Mouse (Mus musculus) megakaryocyte progenitor cell, adult 5-6 weeks (primary cell): ENCODE results near the gene Ccdc27. TPM values are rescaled to one million over a fixed set of nuclear protein-coding genes. Genes with fewer than 3 reads are reported as not detected.
A peak's percentile ranks its signal among the peaks of the same experiment; 100 is the strongest.

Source experiments
- ATAC-seq: replicated peaks from 2 replicates; pipeline ENCODE4 v1.8.0; 2016; ENCODE audit warnings: mild to moderate bottlenecking, moderate TSS enrichment, inconsistent platforms; ENCODE audit not compliant: poor library complexity
- total RNA-seq, 2 experiments: library from RNA; stranded (forward) in 1 of 2; stranded (reverse) in 1 of 2; fragments of 157-497, 149-512 nt in 1 of 2; fragments of 200-1000 nt in 1 of 2; gene quantifications; 2 replicates each; pipeline versions ENCODE4 v1.2.3 to v1.2.4; 2015 to 2017

Ccdc27 gene
- total RNA-seq, 2 experiments from 2014 or later = not detected

DNA sequence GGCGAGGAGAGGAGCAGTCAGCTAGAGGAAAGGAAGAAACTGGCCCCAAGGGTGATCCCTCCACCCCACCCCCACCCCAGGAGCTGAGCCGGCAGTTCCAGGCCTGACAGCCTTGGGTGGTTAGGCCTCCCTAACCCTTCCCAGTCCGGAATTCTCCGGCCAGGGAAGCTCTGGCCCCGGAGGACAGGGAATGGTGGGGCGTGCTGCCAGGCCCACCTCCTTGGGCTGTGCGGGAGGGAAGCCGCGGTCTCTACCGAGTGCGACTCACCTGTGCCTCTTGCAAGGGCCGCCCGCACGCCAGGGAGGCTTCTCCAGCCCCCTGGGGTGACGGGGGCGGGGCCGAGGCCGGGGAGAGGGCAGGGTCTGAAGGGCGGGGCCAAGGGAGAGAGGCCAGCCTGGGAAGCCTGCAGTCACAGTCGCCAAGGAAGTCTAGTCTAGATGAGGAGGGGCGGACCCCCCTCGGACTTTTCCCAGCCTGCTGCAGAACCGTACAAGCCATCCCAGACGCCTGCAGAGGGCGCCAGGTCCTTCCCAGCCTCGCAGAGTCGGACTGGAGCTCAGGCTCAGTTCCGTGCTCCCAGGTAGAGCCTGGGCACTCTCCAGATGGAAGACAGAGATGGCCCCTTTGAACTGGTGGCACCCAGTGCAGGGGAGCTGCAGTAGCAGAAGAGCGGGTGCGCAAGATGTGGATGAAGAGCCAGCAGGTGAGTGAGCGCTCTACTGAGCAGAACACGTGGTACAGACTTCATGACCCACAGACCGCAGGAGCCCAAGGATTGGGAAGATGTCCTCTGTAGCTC lies 16.6 kb downstream of the Ccdc27 start, which contains the start of gene Smim1:
Gene Smim1, minus strand, starts transcription at position 590 of the 800 bp plus-strand sequence.
- peak; percentile 52 for ATAC-seq

DNA sequence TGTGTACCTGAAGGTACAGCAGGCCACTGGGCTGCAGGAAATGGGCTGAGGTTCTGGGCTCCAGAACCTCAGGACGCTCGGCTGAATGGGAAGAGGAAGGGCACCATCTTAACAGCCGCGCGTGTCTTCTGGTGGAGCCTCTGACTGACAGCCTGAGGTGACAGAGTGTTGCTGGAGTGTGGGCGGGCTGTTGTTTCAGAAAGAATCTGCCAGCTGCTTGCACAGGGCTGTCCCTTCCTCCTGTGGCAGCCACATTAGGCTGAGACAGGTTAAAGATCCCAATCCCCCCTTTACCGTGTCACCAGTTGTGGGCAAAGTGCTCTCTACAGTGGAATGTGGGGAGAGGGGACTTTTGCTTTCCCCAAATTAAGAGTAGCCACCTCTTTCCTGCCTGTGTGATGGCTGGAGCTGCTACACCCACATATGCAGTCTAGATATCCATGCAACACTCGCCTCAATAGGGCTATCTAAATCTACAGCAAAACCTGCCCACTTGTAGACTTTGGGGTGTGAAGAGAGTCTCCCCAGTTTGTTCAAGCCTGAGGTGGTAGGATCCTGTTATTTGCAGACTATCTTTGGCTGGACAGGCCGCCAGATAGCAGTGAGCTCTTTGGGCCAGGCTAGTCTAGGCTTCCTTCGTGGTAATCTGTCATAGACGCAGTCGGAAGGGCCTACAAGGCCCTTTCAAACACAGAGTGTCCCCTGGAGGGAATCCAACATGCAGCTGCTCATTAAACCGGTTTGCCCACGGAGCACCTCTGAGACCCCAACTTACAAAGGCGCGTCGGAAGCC lies 17.6 kb downstream of the Ccdc27 start:
- peak; percentile 2 for ATAC-seq

DNA sequence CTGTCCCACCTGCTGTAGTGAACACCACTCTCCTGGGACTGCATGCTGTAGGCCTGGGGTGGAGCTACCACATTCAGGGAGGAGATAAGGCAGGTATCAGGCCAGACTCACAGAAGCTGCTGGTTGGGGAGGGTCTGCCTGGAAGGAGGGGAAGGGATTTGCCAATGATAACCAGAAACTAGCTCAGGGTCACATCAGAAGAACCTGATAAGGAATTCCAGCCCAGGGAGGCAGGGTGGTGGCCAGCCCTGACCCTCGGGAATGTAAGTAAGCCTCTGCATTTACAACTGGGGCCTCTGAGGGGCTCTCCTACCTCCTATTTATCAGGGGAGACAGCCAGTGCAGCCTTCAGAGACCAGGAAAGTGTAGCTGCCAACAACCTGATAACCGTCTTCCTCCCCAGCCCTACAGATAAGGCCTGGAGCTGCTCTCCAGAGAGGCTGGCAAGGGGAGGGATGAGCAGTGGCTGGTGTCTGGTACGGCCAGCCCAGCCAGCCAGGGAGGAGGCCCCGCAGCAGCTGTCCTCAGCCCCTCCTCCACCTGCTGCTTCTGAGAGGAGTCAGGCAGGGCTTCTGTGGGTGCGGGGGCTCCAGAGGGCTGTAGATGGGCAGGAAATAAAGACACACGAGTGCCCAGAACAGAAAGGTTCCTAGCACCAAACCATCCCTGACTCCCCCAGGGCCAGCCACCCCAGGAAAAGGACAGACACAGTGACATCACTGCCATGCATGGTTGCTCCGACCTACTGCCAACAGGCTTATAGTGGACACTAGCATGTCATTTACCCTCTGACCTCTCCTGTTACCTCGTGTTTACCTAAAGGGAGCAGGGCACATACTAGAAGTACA lies 18.5 kb downstream of the Ccdc27 start:
- peak; percentile 59 for ATAC-seq

DNA sequence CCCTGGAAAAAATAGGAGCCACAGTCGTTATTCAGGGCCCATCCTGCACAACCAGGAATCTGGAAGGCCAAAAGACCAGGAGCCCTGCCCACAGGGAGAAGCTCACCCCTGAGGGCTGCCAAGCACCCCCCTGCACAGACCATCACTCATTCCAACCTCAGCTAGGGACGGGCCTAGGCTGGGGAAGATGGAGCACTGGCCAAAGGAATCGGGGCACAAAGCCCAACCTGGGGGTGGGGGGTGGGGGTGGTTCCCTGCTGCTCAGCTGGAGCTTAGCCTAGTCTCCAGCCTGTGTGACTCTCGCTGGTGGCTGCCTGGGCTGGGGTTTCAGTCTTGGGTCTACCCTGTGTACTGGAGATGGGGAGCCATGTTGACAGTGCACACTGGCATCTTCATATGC lies 19.6 kb downstream of the Ccdc27 start:
- ATAC-seq = no peak

DNA sequence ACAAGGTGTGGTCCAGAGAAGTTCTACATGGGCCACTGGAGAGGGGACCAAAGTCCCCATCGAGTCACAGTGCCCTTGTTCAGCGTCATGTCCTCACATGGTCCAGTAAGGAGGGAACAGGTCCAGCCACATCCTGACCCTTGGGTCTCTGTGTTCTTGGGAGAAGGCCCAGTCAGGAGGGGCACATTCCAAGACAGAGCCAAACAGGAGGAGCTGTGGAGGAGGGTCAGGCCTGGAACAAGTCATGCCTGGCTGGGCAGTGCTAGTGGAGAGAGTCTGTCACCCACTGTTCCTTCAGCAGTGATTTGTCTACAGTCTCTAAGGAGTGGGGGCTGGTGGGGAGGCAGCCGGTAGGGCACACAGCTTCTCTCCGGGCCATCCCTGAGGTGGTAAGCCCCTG lies 20.1 kb downstream of the Ccdc27 start:
- no peak for ATAC-seq

DNA sequence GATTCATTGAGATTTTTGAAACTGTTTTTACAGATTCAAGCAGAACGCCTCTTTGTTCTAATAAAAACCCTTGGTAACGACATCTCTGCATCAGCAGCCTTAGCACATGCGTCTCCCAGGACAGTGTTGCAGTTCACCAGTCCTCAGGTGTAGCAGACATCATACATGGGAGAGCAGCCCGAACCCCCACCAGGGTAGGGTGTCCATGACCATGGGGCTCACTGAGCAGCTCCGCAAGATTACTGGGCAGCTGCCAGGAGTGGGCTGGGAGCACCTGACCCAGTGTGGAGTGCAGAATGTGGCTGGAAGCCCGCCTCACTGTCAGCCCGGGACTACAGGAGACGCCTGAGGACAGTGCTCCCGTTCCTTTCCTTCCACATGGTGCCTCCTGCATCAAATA lies 21.0 kb downstream of the Ccdc27 start:
- no peak for ATAC-seq

DNA sequence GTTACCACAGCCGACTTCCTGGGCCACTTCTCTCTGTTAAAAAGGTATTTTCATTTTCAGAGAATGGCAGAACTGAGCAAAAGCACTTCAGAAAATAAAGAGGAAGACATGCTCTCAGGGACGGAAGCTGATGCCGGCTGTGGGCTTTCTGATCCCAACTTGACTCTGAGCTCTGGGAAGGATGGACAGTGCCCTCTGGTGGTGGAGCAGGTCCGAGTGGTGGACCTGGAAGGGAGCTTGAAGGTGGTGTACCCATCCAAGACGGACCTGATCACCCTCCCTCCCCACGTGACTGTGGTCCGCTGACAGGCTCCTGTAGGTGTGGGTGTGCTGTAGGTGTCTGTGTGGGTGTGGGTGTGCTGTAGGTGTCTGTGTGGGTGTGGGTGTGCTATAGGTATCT lies 22.9 kb downstream of the Ccdc27 start:
- peak; percentile 43 for ATAC-seq

DNA sequence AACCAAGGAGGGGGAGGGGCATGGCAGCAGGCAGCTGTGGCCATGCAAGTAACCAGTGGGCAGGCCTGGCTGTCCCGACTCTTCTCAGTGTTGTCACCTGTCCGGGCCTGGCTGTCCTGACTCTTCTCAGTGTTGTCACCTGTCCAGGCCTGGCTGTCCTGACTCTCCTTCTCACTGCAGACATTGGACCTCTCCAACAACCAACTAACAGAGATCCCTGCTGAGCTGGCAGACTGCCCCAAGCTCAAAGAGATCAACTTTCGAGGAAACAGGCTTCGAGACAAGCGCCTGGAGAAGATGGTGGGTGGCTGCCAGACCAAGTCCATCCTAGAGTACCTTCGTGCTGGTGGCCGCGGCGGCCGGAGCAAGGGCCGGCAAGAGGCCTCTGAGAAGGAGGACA lies 27.0 kb downstream of the Ccdc27 start:
- ATAC-seq = no peak

DNA sequence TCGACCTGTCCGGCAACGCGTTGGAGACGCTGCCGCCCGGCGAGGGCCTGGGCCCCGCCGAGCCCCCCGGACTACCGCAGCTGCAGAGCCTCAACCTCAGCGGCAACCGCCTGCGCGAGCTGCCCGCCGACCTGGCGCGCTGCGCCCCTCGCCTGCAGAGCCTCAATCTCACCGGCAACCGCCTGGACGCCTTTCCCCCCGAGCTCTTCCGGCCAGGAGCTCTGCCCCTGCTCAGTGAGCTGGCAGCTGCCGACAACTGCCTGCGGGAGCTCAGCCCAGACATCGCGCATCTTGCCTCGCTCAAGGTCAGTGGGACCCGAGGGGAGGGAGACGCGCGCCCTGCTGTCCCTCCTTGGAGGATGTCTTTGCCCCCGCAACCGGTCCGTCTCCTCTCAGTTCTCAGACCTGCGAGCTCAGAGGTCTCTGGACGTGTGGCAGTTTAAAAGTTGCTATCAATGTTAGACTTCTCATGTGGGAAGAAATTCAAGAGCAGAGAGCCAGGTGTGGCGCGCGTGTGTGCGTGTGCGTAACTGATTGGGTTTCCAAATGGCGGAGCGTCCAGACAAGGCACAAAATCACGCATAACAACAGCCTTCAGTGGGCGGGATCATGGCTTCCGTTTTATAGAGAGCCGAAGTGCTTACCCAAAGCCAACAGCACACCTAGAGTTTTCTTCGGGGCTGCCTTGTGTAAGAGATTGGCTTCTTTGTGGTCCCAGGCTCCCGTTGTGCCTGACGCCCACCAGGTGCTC lies 30.2 kb downstream of the Ccdc27 start:
- ATAC-seq = peak; percentile 53

DNA sequence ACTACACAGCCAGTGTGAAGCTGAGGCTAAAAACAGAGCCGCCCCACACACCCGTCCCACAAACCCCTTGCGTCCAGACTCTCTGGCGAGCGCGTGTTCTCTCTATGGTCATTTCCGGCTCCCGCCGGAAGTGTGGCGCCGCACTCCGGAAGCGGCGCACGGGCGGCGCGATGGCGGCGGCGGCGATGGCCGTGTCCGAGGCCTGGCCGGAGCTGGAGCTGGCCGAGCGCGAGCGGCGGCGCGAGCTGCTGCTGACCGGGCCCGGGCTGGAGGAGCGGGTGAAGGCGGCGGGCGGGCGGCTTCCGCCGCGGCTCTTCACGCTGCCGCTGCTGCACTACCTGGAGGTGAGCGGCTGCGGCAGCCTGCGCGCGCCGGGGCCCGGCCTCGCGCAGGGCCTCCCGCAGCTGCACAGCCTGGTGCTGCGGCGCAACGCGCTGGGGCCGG lies 30.8 kb downstream of the Ccdc27 start, which contains the start of gene Lrrc47:
Gene Lrrc47, plus strand, starts transcription at position 86 of the 444 bp plus-strand sequence.
- peak; percentile 88 for ATAC-seq

DNA sequence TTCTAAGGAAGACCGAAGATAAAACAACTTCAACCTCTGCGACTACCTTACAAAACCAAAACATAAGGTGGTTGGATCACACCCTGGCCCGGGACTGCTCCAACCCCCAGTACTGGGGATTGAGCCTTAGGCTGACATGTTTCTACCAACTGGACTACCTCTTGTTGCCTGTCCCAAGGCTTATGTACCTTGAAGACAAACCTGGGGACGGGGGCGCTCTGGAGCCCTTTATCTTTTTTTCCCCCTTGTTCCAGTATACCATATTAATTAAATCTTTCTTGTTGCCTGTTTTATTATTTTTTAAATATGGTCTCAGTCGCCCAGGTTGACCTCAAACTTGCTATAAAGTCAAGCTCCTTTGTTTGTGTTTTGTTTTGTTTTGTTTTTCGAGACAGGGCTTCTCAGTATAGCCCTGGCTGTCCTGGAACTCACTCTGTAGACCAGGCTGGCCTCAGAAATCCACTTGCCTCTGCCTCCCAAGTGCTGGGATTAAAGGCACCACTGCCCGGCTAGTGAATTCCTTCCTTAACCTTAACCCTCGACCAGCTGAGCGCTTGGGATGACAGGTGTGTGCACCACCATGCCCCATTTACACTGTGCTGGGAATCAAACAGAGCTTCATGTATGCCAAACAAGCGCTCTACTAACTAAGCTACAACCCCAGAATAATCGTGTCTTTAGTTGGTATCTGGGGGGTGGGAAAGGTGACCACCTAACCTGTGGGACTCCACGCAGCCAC lies 31.4 kb downstream of the Ccdc27 start:
- ATAC-seq = peak; percentile 43

DNA sequence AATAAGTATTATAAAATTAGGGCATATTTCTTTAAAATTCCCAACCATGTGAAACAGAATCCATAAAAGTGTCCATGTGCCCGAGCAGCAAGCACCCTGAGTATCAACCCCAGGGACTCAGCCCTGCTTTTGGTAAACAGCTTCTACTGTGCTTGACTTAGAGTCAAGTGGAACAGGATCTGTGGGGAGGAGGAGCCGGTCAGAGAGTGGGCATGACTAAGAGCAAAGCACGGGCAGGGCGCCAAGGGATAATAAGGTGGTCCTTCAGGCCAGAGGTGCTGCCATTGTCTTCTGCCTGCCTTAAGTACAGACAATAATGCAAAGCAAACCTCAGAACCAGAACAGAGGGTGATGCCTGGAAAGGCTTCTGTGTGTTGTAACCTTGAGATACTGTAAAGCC lies 34.7 kb downstream of the Ccdc27 start:
- ATAC-seq = no peak

DNA sequence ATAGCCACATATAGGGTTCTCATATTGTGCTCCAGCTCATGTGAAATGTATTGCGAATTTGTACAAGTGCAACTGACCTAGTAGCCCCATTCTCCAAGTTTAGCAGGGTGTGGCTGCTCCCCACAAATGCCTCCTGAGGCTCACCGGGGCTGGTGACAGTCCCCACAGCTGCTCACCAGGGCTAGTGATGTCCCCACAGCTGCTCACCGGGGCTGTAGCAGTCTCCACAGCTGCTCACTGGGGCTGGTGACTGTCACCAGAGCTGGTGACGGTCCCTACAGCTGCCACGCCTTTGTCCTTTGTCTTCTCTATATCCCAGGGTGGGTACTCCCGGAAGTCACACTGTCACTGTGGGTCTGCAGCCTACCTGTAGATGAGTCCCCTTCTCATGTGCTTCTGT lies 36.2 kb downstream of the Ccdc27 start:
- no peak for ATAC-seq

DNA sequence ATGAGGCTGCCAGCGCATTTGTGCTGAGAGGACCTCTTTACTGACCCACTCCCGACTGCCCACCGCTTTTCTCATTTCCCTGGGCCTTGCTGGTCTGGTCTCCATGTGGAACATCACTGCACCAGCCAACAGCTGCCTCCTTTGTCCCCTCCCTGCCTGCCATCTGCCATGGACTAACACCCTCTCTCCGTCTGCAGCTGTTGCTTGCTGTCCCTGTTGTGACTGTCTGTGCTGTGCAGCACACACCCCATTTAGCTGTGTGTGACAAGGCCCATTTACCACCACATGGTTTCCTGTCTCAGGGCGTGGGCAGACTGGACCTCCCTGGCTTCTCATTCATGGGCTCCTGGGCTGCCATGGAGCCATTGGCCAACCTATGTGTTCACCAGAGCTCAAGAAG lies 37.0 kb downstream of the Ccdc27 start:
- ATAC-seq = no peak

DNA sequence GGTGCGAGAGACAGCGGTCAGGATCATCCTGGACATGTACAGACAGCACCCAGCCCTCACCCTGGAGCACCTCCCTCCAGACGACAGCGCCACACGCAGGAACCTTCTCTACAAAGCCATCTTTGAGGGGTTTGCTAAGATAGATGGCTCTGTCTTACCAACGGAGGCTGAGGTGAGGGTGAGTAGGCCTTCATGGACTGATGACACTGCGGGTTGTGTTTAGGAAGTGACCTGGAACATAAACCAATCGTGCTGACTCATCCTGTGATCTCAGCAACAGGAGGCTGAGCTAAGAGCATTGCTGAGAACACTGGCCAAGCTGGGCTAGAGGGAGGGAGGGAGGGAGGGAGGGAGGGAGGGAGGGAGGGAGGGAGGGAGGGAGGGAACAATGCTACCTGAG lies 49.0 kb downstream of the Ccdc27 start:
- ATAC-seq = no peak

DNA sequence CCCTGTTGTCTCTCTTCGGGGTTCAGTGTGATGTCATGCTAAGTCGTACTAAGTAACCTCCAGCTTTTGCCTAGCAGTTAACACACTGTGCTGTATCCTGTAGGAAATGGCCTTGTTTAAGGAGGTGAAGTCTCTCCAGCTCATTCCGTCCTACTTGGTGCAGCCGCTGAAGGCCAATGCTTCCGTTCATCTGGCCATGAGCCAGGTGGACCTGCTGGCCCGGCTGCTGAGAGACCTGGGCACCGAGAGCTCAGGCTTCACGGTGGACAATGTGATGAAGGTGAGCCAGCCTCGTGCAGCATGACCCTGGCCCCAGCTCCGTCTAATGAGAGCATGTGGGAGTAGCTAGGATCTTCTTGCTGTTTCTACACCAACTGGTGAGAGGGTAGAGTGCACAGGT lies 49.8 kb downstream of the Ccdc27 start:
- ATAC-seq = no peak

DNA sequence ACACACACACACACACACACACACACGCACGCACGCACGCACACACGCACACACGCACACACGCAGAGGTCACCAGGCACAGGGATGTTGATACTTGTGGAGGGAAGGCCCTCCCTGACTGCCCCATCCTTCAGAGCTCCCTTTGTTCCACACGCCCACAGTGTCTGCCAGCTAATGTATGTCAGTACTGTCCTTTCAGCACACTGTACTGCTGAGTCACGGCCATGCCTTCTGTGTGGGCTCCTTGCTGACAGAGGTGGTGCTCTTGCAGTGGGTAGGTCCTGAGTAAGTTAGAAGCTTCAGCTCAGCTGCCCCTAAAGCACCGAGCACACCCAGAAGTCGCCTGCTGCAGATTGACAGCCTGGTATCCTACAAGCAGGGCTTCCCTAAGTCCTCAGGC lies 62.0 kb downstream of the Ccdc27 start:
- no peak for ATAC-seq

DNA sequence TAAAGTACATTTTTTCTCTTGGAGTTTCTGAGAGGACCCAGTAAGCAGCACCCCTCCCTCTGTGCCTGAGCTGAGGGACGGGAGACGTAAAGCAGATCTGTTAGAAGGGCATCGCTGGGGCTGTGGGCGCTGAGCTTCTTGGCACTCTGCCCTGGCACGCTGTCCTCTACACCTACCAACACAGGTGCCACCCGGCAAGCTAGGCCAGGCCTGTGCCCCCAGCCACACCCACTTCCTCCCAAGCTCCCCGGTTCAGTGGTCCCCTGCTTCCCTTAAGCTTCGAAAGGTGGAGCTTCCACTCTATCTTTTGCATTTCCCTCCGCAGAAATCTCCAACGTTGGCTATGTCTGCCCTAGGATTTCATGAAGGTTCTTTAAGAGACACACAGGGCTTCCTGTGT lies 63.2 kb downstream of the Ccdc27 start:
- no peak for ATAC-seq
